Mouse (Mus musculus): ENCODE data around the gene Palm. TPM values are rescaled to one million over a fixed set of nuclear protein-coding genes. Genes with fewer than 3 reads are reported as not detected.

Gene Palm
- polyA plus RNA-seq (2012; rRNA removed) = 98.3 and 130 TPM in 2 replicates

GRCm38 (mm10) chr10:79793051-79793737 lies at the start of gene Palm:
Gene Palm, plus strand, starts transcription at chr10:79793572.

GRCm38 (mm10) chr10:79745898-79746773 lies 47.2 kb upstream of the Palm start, which contains the start of gene Polrmt:
Gene Polrmt, minus strand, starts transcription at chr10:79746581.

GRCm38 (mm10) chr10:79754856-79755516 lies 38.4 kb upstream of the Palm start, which contains the start of gene Fgf22:
Gene Fgf22, plus strand, starts transcription at chr10:79755076.

GRCm38 (mm10) chr10:79766508-79767325 lies 26.7 kb upstream of the Palm start, which contains the start of gene Rnf126:
Gene Rnf126, minus strand, starts transcription at chr10:79766952.

GRCm38 (mm10) chr10:79777103-79777531 lies 16.3 kb upstream of the Palm start, which contains the start of gene Fstl3:
Gene Fstl3, plus strand, starts transcription at chr10:79777272.

GRCm38 (mm10) chr10:79790861-79791260 lies 2.5 kb upstream of the Palm start, which contains the start of gene Prss57:
Gene Prss57, minus strand, starts transcription at chr10:79790961.

GRCm38 (mm10) chr10:79820782-79821181 lies 27.4 kb downstream of the Palm start, which contains the start of gene Misp:
Gene Misp, plus strand, starts transcription at chr10:79820989.

GRCm38 (mm10) chr10:79853860-79854795 lies 60.8 kb downstream of the Palm start, which contains the start of gene Ptbp1:
Gene Ptbp1, plus strand, starts transcription at chr10:79854427.

Other genes starting within 250 kb of the Palm start
- gene Mier2, start 238.4 kb upstream of the Palm start, polyA plus RNA-seq (2012; rRNA removed) = 120 and 122 TPM in 2 replicates
- not detected in 2 replicates for gene Theg, start 206.2 kb upstream of the Palm start, polyA plus RNA-seq (2012; rRNA removed)
- 1.3 and 1.4 TPM in 2 replicates for gene C2cd4c, start 179.5 kb upstream of the Palm start, polyA plus RNA-seq (2012; rRNA removed)
- gene Shc2, start 155.7 kb upstream of the Palm start, polyA plus RNA-seq (2012; rRNA removed) = 29.5 and 34.5 TPM in 2 replicates
- gene Odf3l2, start 147.8 kb upstream of the Palm start, polyA plus RNA-seq (2012; rRNA removed) = not detected in 2 replicates
- 0.50 and 2.5 TPM in 2 replicates for gene Madcam1, start 129.0 kb upstream of the Palm start, polyA plus RNA-seq (2012; rRNA removed)
- gene Tpgs1, start 124.2 kb upstream of the Palm start, polyA plus RNA-seq (2012; rRNA removed) = 47.9 and 61.7 TPM in 2 replicates
- gene Cdc34, start 111.4 kb upstream of the Palm start, polyA plus RNA-seq (2012; rRNA removed) = 177 and 195 TPM in 2 replicates
- gene Gzmm, start 104.6 kb upstream of the Palm start, polyA plus RNA-seq (2012; rRNA removed) = 0.81 and 1.5 TPM in 2 replicates
- gene Bsg, start 89.1 kb upstream of the Palm start, polyA plus RNA-seq (2012; rRNA removed) = 332 and 473 TPM in 2 replicates
- 1.0 and 1.2 TPM in 2 replicates for gene Hcn2, start 76.9 kb upstream of the Palm start, polyA plus RNA-seq (2012; rRNA removed)
- gene Polrmt, start 47.0 kb upstream of the Palm start, polyA plus RNA-seq (2012; rRNA removed) = 51.6 and 58.3 TPM in 2 replicates
- gene Fgf22, start 38.5 kb upstream of the Palm start, polyA plus RNA-seq (2012; rRNA removed) = 0.08 and 0.26 TPM in 2 replicates
- 122 and 132 TPM in 2 replicates for gene Rnf126, start 26.6 kb upstream of the Palm start, polyA plus RNA-seq (2012; rRNA removed)
- 1.00 and 2.3 TPM in 2 replicates for gene Fstl3, start 16.3 kb upstream of the Palm start, polyA plus RNA-seq (2012; rRNA removed)
- gene Prss57, start 2.6 kb upstream of the Palm start, polyA plus RNA-seq (2012; rRNA removed) = 0.08 and 0.16 TPM in 2 replicates
- gene Misp, start 27.4 kb downstream of the Palm start, polyA plus RNA-seq (2012; rRNA removed) = 0.64 and 0.96 TPM in 2 replicates
- gene Ptbp1, start 60.9 kb downstream of the Palm start, polyA plus RNA-seq (2012; rRNA removed) = 162 and 407 TPM in 2 replicates
- gene Prtn3, start 80.9 kb downstream of the Palm start, polyA plus RNA-seq (2012; rRNA removed) = 15.3 and 15.8 TPM in 2 replicates
- gene Plppr3, start 81.1 kb downstream of the Palm start, polyA plus RNA-seq (2012; rRNA removed) = 256 and 339 TPM in 2 replicates
- gene Elane, start 92.7 kb downstream of the Palm start, polyA plus RNA-seq (2012; rRNA removed) = 0.43 and 0.54 TPM in 2 replicates
- gene Cfd, start 97.3 kb downstream of the Palm start, polyA plus RNA-seq (2012; rRNA removed) = 0.09 and 0.50 TPM in 2 replicates
- 47.8 and 59.6 TPM in 2 replicates for gene Med16, start 115.4 kb downstream of the Palm start, polyA plus RNA-seq (2012; rRNA removed)
- gene Gm26602, start 117.3 kb downstream of the Palm start, polyA plus RNA-seq (2012; rRNA removed) = not detected in 2 replicates
- gene Kiss1r, start 123.4 kb downstream of the Palm start, polyA plus RNA-seq (2012; rRNA removed) = 1.2 and 1.3 TPM in 2 replicates
- 110 and 123 TPM in 2 replicates for gene R3hdm4, start 127.6 kb downstream of the Palm start, polyA plus RNA-seq (2012; rRNA removed)
- 11.1 and 12.1 TPM in 2 replicates for gene Arid3a, start 133.5 kb downstream of the Palm start, polyA plus RNA-seq (2012; rRNA removed)
- 40.0 and 55.7 TPM in 2 replicates for gene Wdr18, start 166.6 kb downstream of the Palm start, polyA plus RNA-seq (2012; rRNA removed)
- 0.28 and 0.39 TPM in 2 replicates for gene Grin3b, start 177.1 kb downstream of the Palm start, polyA plus RNA-seq (2012; rRNA removed)
- 120 and 158 TPM in 2 replicates for gene Tmem259, start 190.8 kb downstream of the Palm start, polyA plus RNA-seq (2012; rRNA removed)
- gene Cnn2, start 195.0 kb downstream of the Palm start, polyA plus RNA-seq (2012; rRNA removed) = 66.5 and 128 TPM in 2 replicates
- 7.7 and 7.9 TPM in 2 replicates for gene Abca7, start 202.9 kb downstream of the Palm start, polyA plus RNA-seq (2012; rRNA removed)
- gene Arhgap45, start 223.1 kb downstream of the Palm start, polyA plus RNA-seq (2012; rRNA removed) = 12.5 and 14.7 TPM in 2 replicates
- 194 and 280 TPM in 2 replicates for gene Polr2e, start 246.2 kb downstream of the Palm start, polyA plus RNA-seq (2012; rRNA removed)

Data from central nervous system, embryonic 11.5 days (tissue).